In genomic region chr3:103967861-103968691, GRCm38 (mm10) we compare ENCODE assay signal across 7 mouse cellular contexts. TPM values are rescaled to one million over a fixed set of nuclear protein-coding genes. Genes with fewer than 3 reads are reported as not detected.
A peak's percentile ranks its signal among the peaks of the same experiment; 100 is the strongest.
DNase-seq lines count a peak whose midpoint lies in the region; ATAC-seq lines count a peak whose summit lies in the region.

Gene Phtf1, plus strand, starts transcription at chr3:103968110.

- H3K27ac ChIP-seq in intestine, embryonic 15.5 days = peak within 1 kb of the TSS; percentile 97
- H3K27ac ChIP-seq in midbrain, embryonic 10.5 days (replicated peaks) = peak within 1 kb of the TSS; percentile 98

- peak within 1 kb of the TSS; percentile 86 for H3K9ac ChIP-seq in intestine, embryonic 15.5 days

- peak within 1 kb of the TSS; percentile 67 for H3K4me2 ChIP-seq in intestine, embryonic 15.5 days (replicated peaks)

- H3K4me3 ChIP-seq in intestine, embryonic 15.5 days (replicated peaks) = peak within 1 kb of the TSS; percentile 97
- H3K4me3 ChIP-seq in midbrain, embryonic 10.5 days = peak within 1 kb of the TSS; percentile 87

- peak; percentile 99 for ATAC-seq in intestine, embryonic 15.5 days

- H3K36me3 ChIP-seq in intestine, embryonic 15.5 days = no peaks in the 10 kb centered on the region
- H3K36me3 ChIP-seq in midbrain, embryonic 10.5 days = peaks cover 45% of the 10 kb centered on the region

- peaks cover 3% of the 10 kb centered on the region; the same call in 1 of the 2 replicates for H3K4me1 ChIP-seq in intestine, embryonic 15.5 days (replicated peaks)
- peaks cover 32% of the 10 kb centered on the region for H3K4me1 ChIP-seq in midbrain, embryonic 10.5 days

- H3K9me3 ChIP-seq in intestine, embryonic 15.5 days = no peaks in the 10 kb centered on the region
- H3K9me3 ChIP-seq in midbrain, embryonic 10.5 days (replicated peaks) = no peaks in the 10 kb centered on the region

- intact Hi-C loops in left cerebral cortex, postnatal 25 days (cut with DNase I) = loop anchor here (1.0 kb wide), 1 partner anchor 54 kb away; the partner anchor contains the start of gene Rsbn1

- under 1% methylated on average over 70 of the region's 70 CpGs for WGBS in intestine, embryonic 15.5 days
- WGBS in midbrain, embryonic 10.5 days = under 1% methylated on average over 70 of the region's 70 CpGs

- no peaks in the 10 kb centered on the region for H3K27me3 ChIP-seq in intestine, embryonic 15.5 days (replicated peaks)
- H3K27me3 ChIP-seq in midbrain, embryonic 10.5 days (ENCODE audit: low read depth, poor library complexity, severe bottlenecking) = no peaks in the 10 kb centered on the region

- peak; percentile 91 to 97 for DNase-seq in adrenal gland, adult (ENCODE audit: inconsistent age in 2 of 2, low spot score in 1 of 2)
- DNase-seq in embryo, embryonic 10.5 days (ENCODE audit: low spot score) = peak; percentile 89
- DNase-seq in gastrocnemius, postnatal 25 days = peak; percentile 86
- DNase-seq in left cerebral cortex, postnatal 25 days (ENCODE audit: low spot score in 2 of 2) = peak; percentile 88
- DNase-seq in midbrain, embryonic 10.5 days (ENCODE audit: low spot score) = peak; percentile 91
- DNase-seq in right cerebral cortex, postnatal 4 days = peak; percentile 79

RNA-seq across cellular contexts. Expression of gene Phtf1, which starts in this region (rescaled TPM):
- total RNA-seq in gastrocnemius, postnatal 25 days (2021) = 1 to 10 TPM; 4.2 to 5.8 TPM
- 18.9 and 19.3 TPM in 2 replicates for polyA plus RNA-seq in intestine, embryonic 15.5 days (2015; fragmentation: Nextera tagmentation; extraction: Ambion mirVana)
- 10 to 100 TPM; 46.7 to 50.6 TPM for total RNA-seq in left cerebral cortex, postnatal 25 days (2021)
- polyA plus RNA-seq in midbrain, embryonic 10.5 days (2016; fragmentation: Nextera tagmentation; extraction: Ambion mirVana) = 36.1 and 41.4 TPM in 2 replicates

Comparison
In these comparisons a context has a peak if more than half of its experiments do, and no peak if none do; other contexts are left out.
1. Peak in every context shown above with its lines: DNase-seq, ATAC-seq, H3K4me3 ChIP-seq and H3K27ac ChIP-seq.
2. RNA of gene Phtf1 (total RNA-seq): 46.7 to 50.6 TPM in left cerebral cortex, postnatal 25 days; 4.2 to 5.8 TPM in gastrocnemius, postnatal 25 days; every median in the first group is over 4 times any median in the second.